Mouse (Mus musculus): ENCODE measurements around the gene Grin2a. TPM values are rescaled to one million over a fixed set of nuclear protein-coding genes. Genes with fewer than 3 reads are reported as not detected.

Gene Grin2a
- polyA plus RNA-seq, 1 experiment, result 0.05 TPM

GRCm38 (mm10) chr16:9904443-9904842, 90.9 kb downstream of the Grin2a start:
- Histone ChIP-seq H3K36me3 (ENCODE audit: control insufficient read depth, insufficient read depth, low read length) (no peaks in the 10 kb centered on the region), H3K4me1 (replicated peaks; ENCODE audit: control insufficient read depth, insufficient read depth, low read length) (no peaks in the 10 kb centered on the region), H3K27ac (ENCODE audit: control insufficient read depth, insufficient read depth, low read length) (no peak overlapping the region), H3K4me3 (ENCODE audit: control insufficient read depth, insufficient read depth, low read length) (no peak overlapping the region), H3K27me3 (ENCODE audit: control insufficient read depth, insufficient read depth, low read length) (no peaks in the 10 kb centered on the region)
- no peak for DNase-seq
- WGBS, result 89% methylated on average over 6 of the region's 6 CpGs
- no peak for TF ChIP-seq CTCF (IDR thresholded peaks at IDR 0.05; ENCODE audit: borderline replicate concordance, control insufficient read depth, extremely low read depth, insufficient read depth, low read length, poor library complexity)
- TF ChIP-seq POLR2A (IDR thresholded peaks at IDR 0.05; ENCODE audit: control insufficient read depth, extremely low read depth, insufficient read depth, low read length, poor library complexity), result no peak

DNA sequence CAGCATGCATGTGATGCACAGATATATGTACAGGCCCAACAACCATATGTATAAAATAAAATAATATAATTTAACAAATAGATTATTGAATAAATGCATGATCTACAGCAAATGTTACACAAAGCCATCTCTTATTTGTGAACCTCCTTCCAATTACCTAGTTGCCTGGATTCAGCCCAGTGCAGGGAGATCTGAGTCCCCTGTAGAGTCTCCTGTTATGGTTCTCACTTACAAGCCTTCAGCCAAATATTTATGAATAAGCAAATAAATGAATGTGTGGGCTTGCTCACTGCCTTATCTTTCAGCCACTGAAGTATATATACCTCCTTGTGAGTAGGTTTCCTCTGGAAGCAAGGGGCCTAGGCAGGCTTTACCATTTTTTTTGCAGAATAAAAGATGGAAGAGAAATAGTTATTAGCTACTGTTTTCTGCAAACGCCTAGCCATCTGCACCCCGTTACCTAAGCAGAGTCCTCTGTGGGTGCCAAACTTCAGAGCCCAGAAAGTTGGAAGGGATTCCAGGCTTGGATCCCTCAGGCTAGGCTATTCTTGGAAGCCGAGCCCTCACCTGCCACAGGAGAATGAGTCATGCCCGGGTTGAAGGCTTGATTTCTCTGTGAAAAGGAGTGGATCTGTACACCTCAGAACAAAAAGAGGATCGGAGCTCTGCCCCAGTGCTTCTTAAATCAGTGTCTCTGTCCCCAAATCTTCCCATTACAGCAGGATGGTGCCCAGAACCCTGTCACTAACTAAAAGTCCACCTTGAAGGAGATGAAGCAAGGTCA, 92.5 kb downstream of the Grin2a start:
- Histone ChIP-seq H3K27me3 (ENCODE audit: control insufficient read depth, insufficient read depth, low read length) (no peaks in the 10 kb centered on the region), H3K4me1 (replicated peaks; ENCODE audit: control insufficient read depth, insufficient read depth, low read length) (no peaks in the 10 kb centered on the region), H3K4me3 (ENCODE audit: control insufficient read depth, insufficient read depth, low read length) (no peak overlapping the region), H3K27ac (ENCODE audit: control insufficient read depth, insufficient read depth, low read length) (no peak overlapping the region), H3K36me3 (ENCODE audit: control insufficient read depth, insufficient read depth, low read length) (no peaks in the 10 kb centered on the region)
- no peak for TF ChIP-seq POLR2A (IDR thresholded peaks at IDR 0.05; ENCODE audit: control insufficient read depth, extremely low read depth, insufficient read depth, low read length, poor library complexity)
- no peak for TF ChIP-seq CTCF (IDR thresholded peaks at IDR 0.05; ENCODE audit: borderline replicate concordance, control insufficient read depth, extremely low read depth, insufficient read depth, low read length, poor library complexity)
- no peak for DNase-seq
- WGBS, result 92% methylated on average over 5 of the region's 5 CpGs

- no peak overlapping the region for H3K27ac ChIP-seq (ENCODE audit: control insufficient read depth, insufficient read depth, low read length)
- no peak for TF ChIP-seq CTCF (IDR thresholded peaks at IDR 0.05; ENCODE audit: borderline replicate concordance, control insufficient read depth, extremely low read depth, insufficient read depth, low read length, poor library complexity)
- TF ChIP-seq POLR2A (IDR thresholded peaks at IDR 0.05; ENCODE audit: control insufficient read depth, extremely low read depth, insufficient read depth, low read length, poor library complexity), result no peak
- no peaks in the 10 kb centered on the region for H3K36me3 ChIP-seq (ENCODE audit: control insufficient read depth, insufficient read depth, low read length)
- no peak overlapping the region for H3K4me3 ChIP-seq (ENCODE audit: control insufficient read depth, insufficient read depth, low read length)
- 27% methylated on average over 1 of the region's 1 CpGs for WGBS
- DNase-seq, result no peak
- no peaks in the 10 kb centered on the region for H3K27me3 ChIP-seq (ENCODE audit: control insufficient read depth, insufficient read depth, low read length)
- no peaks in the 10 kb centered on the region for H3K4me1 ChIP-seq (replicated peaks; ENCODE audit: control insufficient read depth, insufficient read depth, low read length)
Measured at GRCm38 (mm10) chr16:9901433-9901832, 93.9 kb downstream of the Grin2a start.

- no peak for TF ChIP-seq POLR2A (IDR thresholded peaks at IDR 0.05; ENCODE audit: control insufficient read depth, extremely low read depth, insufficient read depth, low read length, poor library complexity)
- TF ChIP-seq CTCF (IDR thresholded peaks at IDR 0.05; ENCODE audit: borderline replicate concordance, control insufficient read depth, extremely low read depth, insufficient read depth, low read length, poor library complexity), result no peak
- no peak overlapping the region for H3K4me3 ChIP-seq (ENCODE audit: control insufficient read depth, insufficient read depth, low read length)
- no peak overlapping the region for H3K27ac ChIP-seq (ENCODE audit: control insufficient read depth, insufficient read depth, low read length)
- H3K36me3 ChIP-seq (ENCODE audit: control insufficient read depth, insufficient read depth, low read length), result no peaks in the 10 kb centered on the region
- no peaks in the 10 kb centered on the region for H3K27me3 ChIP-seq (ENCODE audit: control insufficient read depth, insufficient read depth, low read length)
- 77% methylated on average over 3 of the region's 3 CpGs for WGBS
- H3K4me1 ChIP-seq (replicated peaks; ENCODE audit: control insufficient read depth, insufficient read depth, low read length), result no peaks in the 10 kb centered on the region
- no peak for DNase-seq
Measured at GRCm38 (mm10) chr16:9900996-9901395, 94.4 kb downstream of the Grin2a start.

DNA sequence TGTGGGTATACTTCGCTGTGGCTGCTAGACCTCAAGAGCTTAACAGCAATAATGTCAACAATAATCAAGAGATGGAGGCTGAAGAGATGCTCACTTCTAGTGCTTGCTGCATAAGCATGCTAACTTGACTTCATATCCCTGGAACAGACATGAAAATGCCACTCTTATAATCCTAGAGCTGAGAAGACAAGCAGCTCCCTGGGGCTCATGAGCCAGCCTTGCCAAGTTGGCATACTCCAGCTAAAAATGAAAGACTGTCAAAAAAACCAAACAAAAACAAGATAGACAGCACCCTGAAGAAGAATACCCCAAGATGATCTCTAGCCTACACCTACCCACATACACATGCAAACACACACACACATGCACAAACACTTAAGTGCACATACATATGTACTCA, 95.2 kb downstream of the Grin2a start:
- no peak for DNase-seq
- H3K4me1 ChIP-seq (replicated peaks; ENCODE audit: control insufficient read depth, insufficient read depth, low read length), result no peaks in the 10 kb centered on the region
- no peaks in the 10 kb centered on the region for H3K27me3 ChIP-seq (ENCODE audit: control insufficient read depth, insufficient read depth, low read length)
- H3K36me3 ChIP-seq (ENCODE audit: control insufficient read depth, insufficient read depth, low read length), result no peaks in the 10 kb centered on the region
- no peak overlapping the region for H3K4me3 ChIP-seq (ENCODE audit: control insufficient read depth, insufficient read depth, low read length)
- TF ChIP-seq CTCF (IDR thresholded peaks at IDR 0.05; ENCODE audit: borderline replicate concordance, control insufficient read depth, extremely low read depth, insufficient read depth, low read length, poor library complexity), result no peak
- TF ChIP-seq POLR2A (IDR thresholded peaks at IDR 0.05; ENCODE audit: control insufficient read depth, extremely low read depth, insufficient read depth, low read length, poor library complexity), result no peak
- H3K27ac ChIP-seq (ENCODE audit: control insufficient read depth, insufficient read depth, low read length), result no peak overlapping the region
- 91% methylated on average over 1 of the region's 1 CpGs for WGBS

- Histone ChIP-seq H3K4me3 (ENCODE audit: control insufficient read depth, insufficient read depth, low read length) (no peak overlapping the region), H3K27me3 (ENCODE audit: control insufficient read depth, insufficient read depth, low read length) (no peaks in the 10 kb centered on the region), H3K36me3 (ENCODE audit: control insufficient read depth, insufficient read depth, low read length) (no peaks in the 10 kb centered on the region), H3K4me1 (replicated peaks; ENCODE audit: control insufficient read depth, insufficient read depth, low read length) (no peaks in the 10 kb centered on the region), H3K27ac (ENCODE audit: control insufficient read depth, insufficient read depth, low read length) (no peak overlapping the region)
- TF ChIP-seq CTCF (IDR thresholded peaks at IDR 0.05; ENCODE audit: borderline replicate concordance, control insufficient read depth, extremely low read depth, insufficient read depth, low read length, poor library complexity) (no peak), POLR2A (IDR thresholded peaks at IDR 0.05; ENCODE audit: control insufficient read depth, extremely low read depth, insufficient read depth, low read length, poor library complexity) (no peak)
- no peak for DNase-seq
- WGBS, result 83% methylated on average over 2 of the region's 2 CpGs
Measured at GRCm38 (mm10) chr16:9899176-9899575, 96.2 kb downstream of the Grin2a start.
